ENCODE assay signal across 24 mouse cellular contexts in genomic region chr6:49579691-49580090, GRCm38 (mm10).
DNase-seq lines count a peak whose midpoint lies in the region; ATAC-seq and TF ChIP-seq lines count a peak whose summit lies in the region.
"Had no signal": no experiment of that assay in that cellular context is flagged by ENCODE, and none has a peak within 500 bp of the region (broad histone marks: within the 10 kb centered on the region; RNA-seq: fewer than 3 reads in every experiment).

No protein-coding gene starts in this region.

- H3K4me2 ChIP-seq in kidney, embryonic 16.5 days (replicated peaks; ENCODE audit: low read depth, low read length) = no peak overlapping the region
- H3K4me2 ChIP-seq: embryonic facial prominence, embryonic 15.5 days; heart, embryonic 15.5 days; hindbrain, embryonic 14.5 days; limb, embryonic 13.5 days; lung, embryonic 14.5 days; midbrain, embryonic 15.5 days; neural tube, embryonic 13.5 days had no signal

- DNase-seq in liver, adult 2 months (ENCODE audit: extremely low read depth, low read depth, low spot score) = peak; percentile 24
- DNase-seq in liver = no peak
- DNase-seq in cerebellum, adult 11 months = peak; percentile 43
- DNase-seq in cerebellum, adult 9-10 months = peak; percentile 76
- DNase-seq in lung, postnatal 4 days = no peak
- DNase-seq: adrenal gland, postnatal 14 days; heart, postnatal 36 days; kidney, adult 8-10 months; kidney, postnatal 14 days; layer of hippocampus, postnatal 36 days; lung, embryonic 14.5 days; retina, postnatal 1 day; thymus, postnatal 36 days had no signal

- H3K9ac ChIP-seq in liver, adult 2 months (ENCODE audit: low read depth, low read length) = no peak overlapping the region
- no peak overlapping the region for H3K9ac ChIP-seq in kidney, embryonic 16.5 days (replicated peaks; ENCODE audit: low read length)
- H3K9ac ChIP-seq: embryonic facial prominence, embryonic 15.5 days; heart, embryonic 15.5 days; hindbrain, embryonic 14.5 days; limb, embryonic 13.5 days; liver, embryonic 14.5 days; lung, embryonic 14.5 days; midbrain, embryonic 15.5 days; neural tube, embryonic 13.5 days had no signal

- WGBS in liver, adult 2 months = 29% methylated on average over 4 of the region's 4 CpGs
- WGBS in kidney, embryonic 16.5 days = 66% methylated on average over 4 of the region's 4 CpGs

- TF ChIP-seq POLR2A in liver, adult 2 months (IDR thresholded peaks at IDR 0.05; ENCODE audit: extremely low read depth, insufficient read depth, low read length) = no peak

- H3K4me1 ChIP-seq in liver, adult 2 months (ENCODE audit: control insufficient read depth, insufficient read depth, low read length) = no peaks in the 10 kb centered on the region
- H3K4me1 ChIP-seq in kidney, embryonic 16.5 days (ENCODE audit: insufficient read depth, low read length) = no peaks in the 10 kb centered on the region
- H3K4me1 ChIP-seq: embryonic facial prominence, embryonic 15.5 days; heart, embryonic 15.5 days; limb, embryonic 13.5 days had no signal

- H3K27ac ChIP-seq in liver, adult 2 months (replicated peaks; ENCODE audit: insufficient read depth, low read depth, low read length) = no peak overlapping the region
- no peak overlapping the region for H3K27ac ChIP-seq in kidney, embryonic 16.5 days (ENCODE audit: low read length)
- H3K27ac ChIP-seq: embryonic facial prominence, embryonic 15.5 days; heart, embryonic 15.5 days; hindbrain, embryonic 14.5 days; layer of hippocampus, adult 2 months; limb, embryonic 13.5 days; liver, embryonic 14.5 days; midbrain, embryonic 15.5 days; neural tube, embryonic 13.5 days had no signal

- no peaks in the 10 kb centered on the region for H3K36me3 ChIP-seq in liver, adult 2 months (ENCODE audit: control insufficient read depth, insufficient read depth, low read length)
- no peaks in the 10 kb centered on the region for H3K36me3 ChIP-seq in kidney, embryonic 16.5 days (ENCODE audit: insufficient read depth, low read length)
- H3K36me3 ChIP-seq: embryonic facial prominence, embryonic 15.5 days; heart, embryonic 15.5 days; limb, embryonic 13.5 days; midbrain, embryonic 15.5 days; neural tube, embryonic 13.5 days had no signal

- H3K79me2 ChIP-seq in liver, adult 2 months (ENCODE audit: control insufficient read depth, insufficient read depth, low read length) = no peaks in the 10 kb centered on the region

- H3K9me3 ChIP-seq in kidney, embryonic 16.5 days (ENCODE audit: low read length) = no peaks in the 10 kb centered on the region
- H3K9me3 ChIP-seq: embryonic facial prominence, embryonic 15.5 days; heart, embryonic 15.5 days; limb, embryonic 13.5 days; midbrain, embryonic 15.5 days; neural tube, embryonic 13.5 days had no signal

- no peak overlapping the region for H3K4me3 ChIP-seq in liver, adult 2 months (ENCODE audit: insufficient read depth, low read depth, low read length)
- H3K4me3 ChIP-seq in kidney, embryonic 16.5 days (ENCODE audit: low read length) = no peak overlapping the region
- H3K4me3 ChIP-seq: embryonic facial prominence, embryonic 15.5 days; heart, embryonic 15.5 days; layer of hippocampus, adult 2 months; limb, embryonic 13.5 days; midbrain, embryonic 15.5 days; myocyte; neural tube, embryonic 13.5 days had no signal

- H3K27me3 ChIP-seq in liver, adult 2 months (ENCODE audit: control insufficient read depth, insufficient read depth, low read length) = peaks cover 1% of the 10 kb centered on the region; the same call in 1 of the 2 replicates
- no peaks in the 10 kb centered on the region for H3K27me3 ChIP-seq in kidney, embryonic 16.5 days (ENCODE audit: insufficient read depth, low read length)
- H3K27me3 ChIP-seq: embryonic facial prominence, embryonic 15.5 days; heart, embryonic 15.5 days; limb, embryonic 13.5 days; midbrain, embryonic 15.5 days; neural tube, embryonic 13.5 days had no signal

- ATAC-seq in kidney, embryonic 16.5 days (ENCODE audit: low FRiP score, low TSS enrichment) = no peak
- no peak for ATAC-seq in frontal cortex, adult (ENCODE audit: low TSS enrichment)
- ATAC-seq: midbrain, embryonic 15.5 days had no signal

- no peak for TF ChIP-seq CTCF in liver, adult 2 months (IDR thresholded peaks at IDR 0.05; ENCODE audit: low read depth, low read length)

Comparison
In these comparisons a context has a peak if more than half of its experiments do, and no peak if none do; other contexts are left out.
1. DNase-seq: peak in liver, adult 2 months (single experiment), cerebellum, adult 11 months (single experiment) and cerebellum, adult 9-10 months (single experiment); none in liver (single experiment) and lung, postnatal 4 days (0 of 2).